Mouse (Mus musculus) CH12.LX (cell line): ENCODE results near the gene Fam229a. TPM values are rescaled to one million over a fixed set of nuclear protein-coding genes. Genes with fewer than 3 reads are reported as not detected.
"Not testable (repeated sequence)": the region's sequence is repeated elsewhere in the genome, so short reads cannot be mapped to it uniquely, and the experiment has no call there.

Experiments
- DNase-seq: peaks from one replicate; pipeline ENCODE4 v3.0.0-alpha.2; 2013; ENCODE audit errors: extremely low read depth
- H3K27ac ChIP-seq: 2 replicates; pipeline ENCODE4 v1.5.1; 2012; ENCODE audit warnings: low read depth, mild to moderate bottlenecking, control low read depth, moderate library complexity; ENCODE audit not compliant: insufficient read depth
- H3K27me3 ChIP-seq: replicated peaks from 2 replicates; pipeline ENCODE3; 2012; ENCODE audit warnings: inconsistent platforms
- H3K36me3 ChIP-seq, 2 experiments: replicated peaks in 1 of 2; 2 replicates each; pipeline versions ENCODE3 to v1.6.1; 2012; ENCODE audit warnings: inconsistent platforms in 1 of 2, low read length in 1 of 2, mild to moderate bottlenecking in 1 of 2, mixed read lengths in 1 of 2, moderate library complexity in 1 of 2; ENCODE audit not compliant: control insufficient read depth in 1 of 2, insufficient read depth in 1 of 2
- H3K4me1 ChIP-seq, 2 experiments: 2 replicates each; pipeline ENCODE4 v1.6.1; 2012; ENCODE audit warnings: inconsistent platforms in 1 of 2, moderate library complexity in 1 of 2; ENCODE audit not compliant: insufficient read depth in 2 of 2, control insufficient read depth in 1 of 2
- H3K4me2 ChIP-seq: 2 replicates; pipeline ENCODE4 v1.6.1; 2012; ENCODE audit warnings: low read depth, mild to moderate bottlenecking, control low read depth; ENCODE audit not compliant: poor library complexity, insufficient read depth, severe bottlenecking
- H3K4me3 ChIP-seq, 3 experiments: fragments of 150-350 bp in 1 of 3; sonication (generic) in 1 of 3; replicated peaks in 1 of 3; 2 replicates each; pipeline versions ENCODE3 to v1.5.1; 2011 to 2012; ENCODE audit warnings: low read depth in 2 of 3, low read length in 2 of 3, mild to moderate bottlenecking in 2 of 3, moderate library complexity in 2 of 3, control low read depth in 1 of 3, improper control_type of control experiment in 1 of 3, inconsistent platforms in 1 of 3, mixed read lengths in 1 of 3; ENCODE audit not compliant: poor library complexity in 1 of 3
- H3K79me2 ChIP-seq: replicated peaks from 2 replicates; pipeline ENCODE4 v1.6.1; 2012; ENCODE audit warnings: mild to moderate bottlenecking, moderate library complexity; ENCODE audit not compliant: control insufficient read depth, poor library complexity, insufficient read depth, severe bottlenecking; ENCODE audit errors: extremely low read depth
- H3K9ac ChIP-seq: 2 replicates; pipeline ENCODE4 v1.6.1; 2012; ENCODE audit warnings: low read depth, mild to moderate bottlenecking, control low read depth, moderate library complexity; ENCODE audit not compliant: insufficient read depth
- H3K9me3 ChIP-seq: replicated peaks from 2 replicates; pipeline ENCODE3; 2012; ENCODE audit warnings: low read length, inconsistent platforms, mixed read lengths
- BHLHE40 ChIP-seq: IDR thresholded peaks from 2 replicates; pipeline ENCODE4 v1.6.1; 2011; ENCODE audit warnings: mild to moderate bottlenecking, low read depth, low read length, improper control_type of control experiment
- CHD2 ChIP-seq: IDR thresholded peaks from 2 replicates; pipeline ENCODE4 v1.6.1; 2011; ENCODE audit warnings: low read length, improper control_type of control experiment
- CTCF ChIP-seq, 2 experiments: IDR thresholded peaks in 1 of 2; conservative IDR thresholded peaks in 1 of 2; 2 replicates each; pipeline ENCODE4 v1.5.1; 2011 to 2012; ENCODE audit warnings: low read depth in 2 of 2, low read length in 2 of 2, improper control_type of control experiment in 1 of 2, inconsistent platforms in 1 of 2, mild to moderate bottlenecking in 1 of 2, moderate library complexity in 1 of 2
- E2F4 ChIP-seq: IDR thresholded peaks from 2 replicates; pipeline ENCODE4 v1.6.1; 2011; ENCODE audit warnings: low read depth, low read length, improper control_type of control experiment; ENCODE audit not compliant: insufficient replicate concordance
- ETS1 ChIP-seq: conservative IDR thresholded peaks from 2 replicates; pipeline ENCODE4 v1.6.1; 2012; ENCODE audit warnings: low read depth, mild to moderate bottlenecking, inconsistent platforms, low read length, improper control_type of control experiment, moderate library complexity
- HCFC1 ChIP-seq: IDR thresholded peaks from 2 replicates; pipeline ENCODE4 v1.6.1; 2012; ENCODE audit warnings: low read depth, mild to moderate bottlenecking, inconsistent platforms, low read length, improper control_type of control experiment
- IRF4 ChIP-seq: IDR thresholded peaks from 2 replicates; pipeline ENCODE4 v1.6.1; 2014; ENCODE audit warnings: low read depth, mild to moderate bottlenecking, inconsistent platforms, low read length, improper control_type of control experiment
- JUND ChIP-seq: conservative IDR thresholded peaks from 2 replicates; pipeline ENCODE4 v1.6.1; 2011; ENCODE audit warnings: low read depth, low read length, improper control_type of control experiment
- MEF2A ChIP-seq: IDR thresholded peaks from 2 replicates; pipeline ENCODE4 v1.6.1; 2014; ENCODE audit warnings: low read depth, mild to moderate bottlenecking, inconsistent platforms, low read length, improper control_type of control experiment, borderline replicate concordance
- MXI1 ChIP-seq: IDR thresholded peaks from 2 replicates; pipeline ENCODE4 v1.6.1; 2011; ENCODE audit warnings: mild to moderate bottlenecking, low read depth, low read length, improper control_type of control experiment
- PAX5 ChIP-seq: IDR thresholded peaks from 2 replicates; pipeline ENCODE4 v1.6.1; 2012; ENCODE audit warnings: low read length, inconsistent platforms, mixed read lengths
- RAD21 ChIP-seq: IDR thresholded peaks from 2 replicates; pipeline ENCODE4 v1.6.1; 2011; ENCODE audit warnings: low read depth, mild to moderate bottlenecking, low read length, improper control_type of control experiment, moderate library complexity
- SMC3 ChIP-seq: IDR thresholded peaks from 2 replicates; pipeline ENCODE4 v1.6.1; 2011; ENCODE audit warnings: low read depth, low read length, improper control_type of control experiment
- TCF12 ChIP-seq: IDR thresholded peaks from 2 replicates; pipeline ENCODE4 v1.6.1; 2014; ENCODE audit warnings: low read depth, mild to moderate bottlenecking, inconsistent platforms, low read length, improper control_type of control experiment
- USF2 ChIP-seq: conservative IDR thresholded peaks from 2 replicates; pipeline ENCODE4 v1.6.1; 2011; ENCODE audit warnings: low read depth, low read length, improper control_type of control experiment
- ZKSCAN1 ChIP-seq: IDR thresholded peaks from 2 replicates; pipeline ENCODE4 v1.6.1; 2012; ENCODE audit warnings: low read depth, inconsistent platforms, low read length, improper control_type of control experiment, borderline replicate concordance
- ZNF384 ChIP-seq: IDR thresholded peaks from 2 replicates; pipeline ENCODE4 v1.6.1; 2012; ENCODE audit warnings: low read depth, low read length, improper control_type of control experiment, inconsistent platforms
- dilution Hi-C: fragments of 300-500 bp; cut with MboI; formaldehyde crosslinking; loops from 2 replicates; pipeline ENCODE4 v1.14.3; 2020; ENCODE audit warnings: low sequenced_read_pairs; ENCODE audit not compliant: extremely low pct_unique_long_range_greater_than_20kb, extremely low pct_ligation_motif_present
- in situ Hi-C: fragments of 300-500 bp; cut with MboI; formaldehyde crosslinking; loops from 3 replicates; pipeline ENCODE4 v1.14.3; 2019; ENCODE audit warnings: low sequenced_read_pairs, low pct_ligation_motif_present, low pct_unique_long_range_greater_than_20kb, mixed read lengths
- polyA plus RNA-seq: library from polyadenylated mRNA; unstranded; fragments of >175 nt; gene quantifications from 2 replicates; pipeline ENCODE4 v1.2.1, GENCODE M21; 2012; ENCODE audit warnings: low read depth; ENCODE audit not compliant: insufficient read length
- total RNA-seq, 2 experiments: library from RNA; depleted of rRNA; stranded (reverse); fragments of 300-350 nt in 1 of 2; fragments of >200 nt in 1 of 2; gene quantifications; 2 replicates each; pipeline ENCODE4 v1.2.3; 2012 to 2014

Gene Fam229a
- total and polyA plus RNA-seq, 3 experiments, result not detected

- Histone ChIP-seq H3K4me3 (no peak overlapping the region), H3K27me3 (no peaks in the 10 kb centered on the region), H3K79me2 (peaks cover 20% of the 10 kb centered on the region), H3K4me2 (peak overlapping the region; percentile 25), H3K27ac (peak overlapping the region; percentile 73), H3K36me3 (peaks cover 73 to 84% of the 10 kb centered on the region in 2 experiments), H3K4me1 (peaks cover 18 to 40% of the 10 kb centered on the region in 2 experiments; a peak in 3 of 4 replicates), H3K9ac (no peak overlapping the region), H3K9me3 (no peaks in the 10 kb centered on the region)
- no peak for DNase-seq
- no peak for TF ChIP-seq PAX5
- no peak for TF ChIP-seq IRF4
- TF ChIP-seq USF2, result no peak
- no peak for TF ChIP-seq ZKSCAN1
- no peak for TF ChIP-seq MXI1
- no peak for TF ChIP-seq MEF2A
- no peak for TF ChIP-seq ZNF384
- no peak for TF ChIP-seq SMC3
- TF ChIP-seq CHD2, result no peak
- no peak for TF ChIP-seq JUND
- TF ChIP-seq E2F4, result no peak
- no peak for TF ChIP-seq ETS1
- TF ChIP-seq TCF12, result no peak
- in situ Hi-C loops (no loop called here), dilution Hi-C loops (no loop called here)
Measured at GRCm38 (mm10) chr4:129525889-129526288, 34.9 kb downstream of the Fam229a start.

- H3K4me3 ChIP-seq, dilution Hi-C loops, H3K9ac ChIP-seq, DNase-seq, H3K27me3 ChIP-seq, in situ Hi-C loops, H3K27ac ChIP-seq, H3K9me3 ChIP-seq, H3K4me2 ChIP-seq: not testable (repeated sequence)
- H3K4me1 ChIP-seq, result peaks cover 18 to 42% of the 10 kb centered on the region in 2 experiments; a peak in 3 of 4 replicates
- peaks cover 65 to 80% of the 10 kb centered on the region in 2 experiments for H3K36me3 ChIP-seq
- peaks cover 25% of the 10 kb centered on the region for H3K79me2 ChIP-seq
Measured at GRCm38 (mm10) chr4:129528901-129529300, 37.9 kb downstream of the Fam229a start.

- H3K27ac ChIP-seq, result no peak overlapping the region
- no peaks in the 10 kb centered on the region for H3K9me3 ChIP-seq
- H3K4me1 ChIP-seq, result peaks cover 2 to 55% of the 10 kb centered on the region in 2 experiments; a peak in 2 of 4 replicates
- peak; percentile 57 for DNase-seq
- no peak overlapping the region for H3K4me3 ChIP-seq
- H3K27me3 ChIP-seq, result no peaks in the 10 kb centered on the region
- no peak overlapping the region; the same call in 1 of the 2 replicates for H3K4me2 ChIP-seq
- dilution Hi-C loops, result no loop called here
- peaks cover 18 to 50% of the 10 kb centered on the region in 2 experiments for H3K36me3 ChIP-seq
- no peak overlapping the region for H3K9ac ChIP-seq
- in situ Hi-C loops, result no loop called here
- peaks cover 72% of the 10 kb centered on the region for H3K79me2 ChIP-seq
- TF ChIP-seq CTCF (conservative IDR thresholded peaks at IDR 0.05 in 1 of 2, IDR thresholded peaks at IDR 0.05 in 1 of 2; ENCODE audit: low read depth in 2 of 2, low read length in 2 of 2) (peak; percentile 11 to 63; a peak in 2 of 4 replicates), RAD21 (peak; percentile 61), USF2 (no peak), HCFC1 (no peak), BHLHE40 (no peak), SMC3 (peak; percentile 52)
Measured at GRCm38 (mm10) chr4:129540012-129540411, 49.0 kb downstream of the Fam229a start.
